Mouse (Mus musculus): ENCODE measurements at regions not wholly inside any gene's neighbourhood (a gene's known extent, or its start where the extent isn't known, plus 50 kb on each side); places are given as distances from the start of the nearest gene placed in this dataset.

DNA sequence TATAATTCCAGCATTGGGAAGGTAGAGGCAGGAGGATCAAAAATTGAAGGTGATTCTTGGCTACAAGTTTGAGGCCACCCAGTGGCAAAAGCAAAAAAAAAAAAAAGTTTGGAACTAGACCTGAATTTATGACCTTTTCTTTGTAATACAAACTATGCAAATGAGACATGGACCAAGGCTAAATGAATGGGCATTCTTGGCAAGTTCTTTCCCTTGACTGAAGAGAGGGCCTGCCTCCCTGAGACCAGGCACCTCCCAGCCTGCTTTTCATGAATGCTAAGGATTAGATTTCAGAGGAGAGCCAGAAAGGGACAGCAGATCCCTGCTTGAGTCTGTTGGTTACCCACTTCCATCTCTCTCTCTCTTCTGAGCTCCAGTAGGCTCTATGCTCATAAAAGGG, 97.8 kb upstream of the Arntl start:
- DNase-seq (ENCODE audit: extremely low spot score in 1 of 2, low spot score in 1 of 2) = no peak

GRCm38 (mm10) chr7:113110867-113111508, 96.3 kb upstream of the Arntl start:
- DNase-seq (ENCODE audit: extremely low spot score in 1 of 2, low spot score in 1 of 2) = no peak

DNA sequence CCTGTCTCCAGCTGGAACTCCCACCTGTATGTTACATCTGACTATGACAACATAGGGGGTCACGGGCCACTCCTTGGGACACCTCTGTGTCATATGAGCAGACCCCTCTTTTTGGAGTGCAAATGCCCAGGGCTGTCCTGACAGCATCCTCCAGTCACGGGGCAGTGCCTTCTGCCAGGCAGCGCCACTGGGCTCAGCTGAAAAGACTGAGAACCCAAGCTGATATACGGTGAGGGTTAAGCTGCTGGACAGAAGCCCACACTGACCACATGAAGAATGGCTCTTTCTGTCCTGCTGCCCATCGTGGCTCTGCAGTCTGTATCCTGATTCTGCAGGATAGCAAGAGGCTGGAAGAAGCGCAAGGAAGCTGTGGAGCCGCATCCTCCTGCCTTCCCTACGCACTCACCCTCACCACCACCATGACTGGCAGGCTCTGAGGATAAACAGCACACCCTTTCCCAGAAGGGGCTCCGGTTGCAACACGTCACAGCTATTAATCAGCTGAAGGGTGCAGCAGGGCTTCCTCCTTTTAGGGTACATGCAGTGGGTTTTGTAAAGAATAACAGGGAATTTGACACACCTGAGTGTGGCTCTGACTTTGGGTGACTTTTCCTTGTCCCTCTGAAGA, 93.9 kb upstream of the Arntl start:
- DNase-seq (ENCODE audit: extremely low spot score in 1 of 2, low spot score in 1 of 2) = no peak

GRCm38 (mm10) chr7:113117599-113117998, 89.7 kb upstream of the Arntl start:
- no peak for DNase-seq (ENCODE audit: extremely low spot score in 1 of 2, low spot score in 1 of 2)

DNA sequence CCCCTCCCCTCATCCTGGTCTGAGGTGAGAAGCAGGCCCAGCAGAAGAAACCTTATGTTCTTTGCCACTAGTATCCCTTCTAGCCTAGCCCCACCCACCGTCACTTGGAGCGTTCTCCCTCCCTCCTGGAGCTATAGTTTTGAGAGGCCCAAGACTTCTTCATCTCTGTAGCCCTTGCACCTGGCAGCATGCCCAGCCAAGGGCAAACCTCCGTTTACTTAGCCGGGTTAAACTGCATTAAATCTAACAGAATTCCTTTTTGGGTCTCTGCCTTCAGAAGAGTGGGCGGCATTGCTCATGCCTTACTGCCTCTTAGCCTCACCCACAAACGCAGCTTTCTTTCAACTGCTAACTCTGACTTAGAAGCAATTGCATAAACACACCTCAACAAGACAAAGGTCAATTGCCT, 85.3 kb upstream of the Arntl start:
- peak in 1 of 2 experiments; percentile 65 for DNase-seq (ENCODE audit: extremely low spot score in 1 of 2, low spot score in 1 of 2)

DNA sequence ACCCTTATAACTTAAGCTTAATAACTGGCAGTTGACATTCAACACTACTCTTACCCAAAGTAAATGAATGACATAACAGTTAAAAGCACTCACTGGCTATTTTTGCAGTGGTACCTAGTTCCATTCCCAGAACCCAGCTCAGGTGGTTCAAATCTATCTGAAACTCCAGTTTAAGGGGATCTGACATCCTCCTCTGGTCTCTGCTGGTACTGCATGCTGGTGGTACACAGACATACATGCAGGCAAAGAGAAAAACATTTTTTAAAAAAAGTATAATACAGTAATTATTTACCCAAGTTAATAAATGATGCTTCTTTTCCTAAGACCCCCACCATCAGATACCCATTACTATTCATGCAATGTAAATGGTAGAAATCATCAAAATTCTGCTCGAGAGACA, 81.3 kb upstream of the Arntl start:
- no peak for DNase-seq (ENCODE audit: extremely low spot score in 1 of 2, low spot score in 1 of 2)

DNA sequence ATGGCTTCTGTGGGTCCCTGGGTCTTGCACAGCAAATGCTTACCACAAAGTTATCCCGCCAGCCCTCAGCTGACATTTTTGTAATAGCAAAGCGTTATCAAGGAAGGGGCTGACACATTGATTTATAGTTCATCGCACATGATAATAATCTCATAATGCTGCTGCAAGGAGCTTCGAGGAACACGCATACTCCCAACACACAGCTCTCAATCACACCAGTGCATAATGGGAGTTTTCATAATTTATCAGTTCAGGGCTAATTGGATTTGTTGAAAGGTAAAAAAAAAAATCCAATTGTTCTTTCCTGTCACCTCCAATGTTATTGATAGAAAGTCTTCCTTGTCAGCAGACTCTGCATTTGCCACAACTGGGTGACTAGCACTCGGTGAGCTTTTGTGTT, 76.7 kb upstream of the Arntl start:
- DNase-seq (ENCODE audit: extremely low spot score in 1 of 2, low spot score in 1 of 2) = no peak

DNA sequence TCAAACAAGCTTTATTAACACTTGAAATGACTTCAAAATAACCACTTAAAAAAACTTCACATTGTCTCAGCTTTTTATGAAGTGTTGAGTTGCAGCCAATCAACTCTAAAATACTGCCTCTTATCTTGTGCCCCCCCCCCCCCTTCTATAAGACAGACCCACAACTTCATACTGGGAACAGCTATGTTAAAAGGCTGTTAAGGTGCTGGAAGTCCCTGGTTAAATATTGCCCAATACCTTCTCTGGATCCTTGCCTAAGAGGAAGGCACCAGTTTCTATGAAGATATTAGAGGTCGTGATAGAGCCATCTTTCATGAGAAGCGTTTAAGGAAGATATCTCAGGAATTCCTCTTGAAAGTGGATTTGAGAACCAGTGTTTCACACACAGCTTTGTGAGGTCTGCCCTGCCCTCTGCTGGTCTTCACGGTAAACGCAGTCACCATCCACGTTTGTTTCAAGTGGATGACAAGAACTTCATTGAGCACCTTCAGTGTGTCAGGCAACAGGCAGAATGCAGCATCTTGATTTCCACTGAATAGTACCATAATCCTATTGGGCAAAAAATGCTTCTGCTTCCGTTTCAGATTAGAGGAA, 75.2 kb upstream of the Arntl start:
- DNase-seq (ENCODE audit: extremely low spot score in 1 of 2, low spot score in 1 of 2) = peak; percentile 61 to 97

- DNase-seq (ENCODE audit: extremely low spot score in 1 of 2, low spot score in 1 of 2) = no peak
Measured at GRCm38 (mm10) chr7:113133891-113134290, 73.4 kb upstream of the Arntl start.

DNA sequence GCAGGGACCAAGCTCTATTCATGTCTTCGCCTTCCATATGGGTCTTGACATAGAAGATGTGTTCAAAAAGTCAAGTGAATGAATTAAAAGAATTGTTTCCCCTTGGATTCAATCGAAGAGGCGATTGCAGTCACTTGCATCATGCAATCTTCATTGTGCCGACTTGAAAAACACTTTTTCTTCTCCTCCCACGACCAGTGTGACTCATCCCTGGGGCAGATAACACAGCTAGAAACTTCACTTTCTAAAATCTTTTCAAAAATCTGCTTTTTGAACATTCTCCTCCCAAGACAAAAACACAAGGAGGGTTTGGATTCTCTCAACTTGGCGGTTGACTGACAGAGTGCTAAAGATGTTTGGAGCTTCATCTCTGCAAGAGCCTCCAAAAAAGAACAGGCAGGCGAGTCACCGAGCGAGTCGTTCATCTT, 67.2 kb upstream of the Arntl start:
- peak; percentile 66 to 85 for DNase-seq (ENCODE audit: extremely low spot score in 1 of 2, low spot score in 1 of 2)

- peak in 1 of 2 experiments; percentile 62 for DNase-seq (ENCODE audit: extremely low spot score in 1 of 2, low spot score in 1 of 2)
Measured at GRCm38 (mm10) chr7:113141846-113142683, 65.2 kb upstream of the Arntl start.

DNA sequence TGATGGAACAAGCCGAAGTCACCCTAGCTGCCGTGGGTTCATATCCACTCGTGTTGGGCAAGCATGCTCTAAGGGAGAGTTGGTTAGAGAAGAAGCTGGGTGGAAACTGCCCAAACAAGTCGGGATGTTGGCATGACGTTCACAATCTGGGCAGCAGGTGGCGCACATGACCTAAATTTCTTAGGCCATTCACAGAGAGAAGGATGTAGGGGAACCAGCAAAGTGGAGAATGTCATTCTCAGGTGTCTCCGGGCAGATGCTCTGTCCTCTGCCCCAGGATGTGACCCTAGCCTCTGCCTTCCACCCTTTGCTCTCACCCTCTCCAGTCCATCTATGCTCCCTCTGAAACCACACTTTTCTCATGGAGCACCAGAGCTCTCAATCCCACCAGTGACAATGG, 63.7 kb upstream of the Arntl start:
- DNase-seq (ENCODE audit: extremely low spot score in 1 of 2, low spot score in 1 of 2) = peak; percentile 58 to 98

- DNase-seq (ENCODE audit: extremely low spot score in 1 of 2, low spot score in 1 of 2) = no peak
Measured at GRCm38 (mm10) chr7:113145046-113145445, 62.2 kb upstream of the Arntl start.

GRCm38 (mm10) chr7:113146108-113146507, 61.2 kb upstream of the Arntl start:
- DNase-seq (ENCODE audit: extremely low spot score in 1 of 2, low spot score in 1 of 2) = no peak

DNA sequence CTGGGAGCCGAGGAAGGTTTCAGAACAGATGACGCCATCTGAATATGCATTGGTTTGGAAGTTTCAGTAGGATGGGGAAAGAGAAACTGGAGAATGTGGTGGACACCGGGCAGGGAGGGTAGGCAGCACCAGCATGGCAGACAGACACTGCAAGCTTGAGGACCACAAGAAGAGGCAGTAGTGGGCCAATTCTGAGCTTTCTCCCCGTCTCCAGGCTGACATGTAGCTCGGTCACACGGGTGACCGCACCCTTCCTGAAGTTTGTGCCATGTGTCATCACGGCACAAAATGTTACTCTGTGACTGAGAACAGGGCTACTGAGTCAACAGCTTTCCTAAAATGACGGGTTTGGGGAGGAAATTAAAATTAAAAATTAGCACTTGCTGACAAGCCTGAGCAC, 60.7 kb upstream of the Arntl start:
- DNase-seq (ENCODE audit: extremely low spot score in 1 of 2, low spot score in 1 of 2) = no peak

GRCm38 (mm10) chr7:113147391-113148332, 59.6 kb upstream of the Arntl start:
- no peak for DNase-seq (ENCODE audit: extremely low spot score in 1 of 2, low spot score in 1 of 2)

GRCm38 (mm10) chr7:113148700-113149099, 58.6 kb upstream of the Arntl start:
- DNase-seq (ENCODE audit: extremely low spot score in 1 of 2, low spot score in 1 of 2) = no peak

DNA sequence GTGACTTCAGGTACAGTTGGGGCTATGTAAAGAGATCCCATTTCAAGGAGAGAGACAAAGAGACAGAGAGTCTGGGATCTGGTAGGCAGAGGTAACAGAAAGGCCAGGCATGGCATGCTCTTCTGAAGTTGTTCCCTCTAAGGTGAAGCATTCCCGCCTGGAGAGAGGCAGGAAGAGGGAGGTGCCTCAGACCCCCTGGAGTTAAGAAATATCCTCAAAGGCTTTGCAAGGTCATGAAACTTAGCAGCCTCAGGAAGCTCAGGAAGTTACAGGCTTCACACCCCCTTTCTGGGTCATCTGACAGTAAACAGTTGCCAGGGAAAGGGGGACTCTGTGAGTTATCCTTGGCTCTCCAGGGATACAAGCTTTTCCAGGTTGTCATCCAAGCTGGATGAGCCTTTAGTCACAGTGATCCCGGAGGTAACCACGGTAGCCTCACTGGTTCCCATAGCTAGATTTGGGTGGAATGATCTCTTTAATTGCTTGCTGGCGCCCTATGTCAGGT, 57.2 kb upstream of the Arntl start:
- DNase-seq (ENCODE audit: extremely low spot score in 1 of 2, low spot score in 1 of 2) = no peak

- DNase-seq (ENCODE audit: extremely low spot score in 1 of 2, low spot score in 1 of 2) = no peak
Measured at GRCm38 (mm10) chr7:113150789-113151188, 56.5 kb upstream of the Arntl start.

DNA sequence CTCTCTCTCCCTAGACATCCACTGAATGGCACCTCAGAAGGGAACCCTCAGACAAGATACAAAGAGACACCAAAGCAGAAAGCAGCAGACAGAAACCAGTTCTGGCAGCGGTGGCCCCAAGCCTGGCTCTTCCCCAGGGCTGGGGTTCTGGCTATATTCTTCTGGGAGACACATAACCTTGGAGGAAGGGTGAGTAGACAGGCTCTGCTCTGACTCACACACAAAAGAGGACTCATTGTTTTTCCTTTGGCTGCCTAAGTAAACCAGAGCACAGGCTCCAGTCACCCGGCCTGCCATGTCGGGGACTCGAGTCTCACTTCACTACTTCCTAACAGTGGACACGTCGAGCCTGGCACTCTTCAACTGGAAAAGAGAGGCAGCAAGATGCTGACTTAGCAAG, 55.8 kb upstream of the Arntl start:
- no peak for DNase-seq (ENCODE audit: extremely low spot score in 1 of 2, low spot score in 1 of 2)
